Mouse (Mus musculus) midbrain, embryonic 10.5 days (tissue): ENCODE measurements around the gene Aspg. TPM values are rescaled to one million over a fixed set of nuclear protein-coding genes. Genes with fewer than 3 reads are reported as not detected.
A peak's percentile ranks its signal among the peaks of the same experiment; 100 is the strongest.

Experiments
- DNase-seq: peaks from one replicate; pipeline ENCODE4 v3.0.0-alpha.2; 2017; ENCODE audit warnings: low spot score
- H3K27ac ChIP-seq: fragments of 300-500 bp; sonication (generic); replicated peaks from 2 replicates; pipeline ENCODE4 v1.5.1; 2016; ENCODE audit warnings: mild to moderate bottlenecking
- H3K27me3 ChIP-seq: fragments of 300-500 bp; sonication (generic); 2 replicates; pipeline ENCODE4 v1.6.1; 2016; ENCODE audit warnings: low read depth, mild to moderate bottlenecking; ENCODE audit not compliant: poor library complexity, severe bottlenecking
- H3K36me3 ChIP-seq: fragments of 300-500 bp; sonication (generic); 2 replicates; pipeline ENCODE4 v1.6.1; 2016; ENCODE audit warnings: mild to moderate bottlenecking, moderate library complexity
- H3K4me1 ChIP-seq: fragments of 300-500 bp; sonication (generic); 2 replicates; pipeline ENCODE4 v1.6.1; 2016
- H3K4me3 ChIP-seq: fragments of 300-500 bp; sonication (generic); 2 replicates; pipeline ENCODE4 v1.5.1; 2016; ENCODE audit warnings: mild to moderate bottlenecking, moderate library complexity
- H3K9me3 ChIP-seq: fragments of 300-500 bp; sonication (generic); replicated peaks from 2 replicates; pipeline ENCODE4 v1.6.1; 2016; ENCODE audit warnings: mild to moderate bottlenecking
- WGBS: fragments of 180-500 bp; shearing (Covaris S2); methylation state at CpG from one replicate; pipeline ENCODE4 v1.1.7; 2016; 5-methylcytosine and 5-hydroxymethylcytosine counted together
- microRNA counts: library from miRNA; unstranded; fragments of <30 nt; microRNA quantifications from one replicate; lab custom pipeline; 2017
- microRNA-seq: library from miRNA; unstranded; fragments of <30 nt; microRNA quantifications from one replicate; pipeline ENCODE4, GENCODE M21; 2017
- polyA plus RNA-seq: library from polyadenylated mRNA; unstranded; fragments of >200 nt; fragmentation: Nextera tagmentation; extraction: Ambion mirVana; gene quantifications from 2 replicates; pipeline ENCODE4 v1.2.1, GENCODE M21; 2016

Aspg gene
- polyA plus RNA-seq, 1 experiment from 2014 or later, result 1.5 TPM

GRCm38 (mm10) chr12:112158246-112158645, 51.8 kb downstream of the Aspg start:
- peaks cover 69% of the 10 kb centered on the region for H3K27me3 ChIP-seq
- H3K36me3 ChIP-seq, result peaks cover 53% of the 10 kb centered on the region
- no peak for DNase-seq
- 70% methylated on average over 8 of the region's 8 CpGs for WGBS
- no peaks in the 10 kb centered on the region for H3K9me3 ChIP-seq
- H3K4me3 ChIP-seq, result no peak overlapping the region
- 0 out of 2 replicates have a peak overlapping the region, but pooled peaks have one; percentile 2 for H3K27ac ChIP-seq
- H3K4me1 ChIP-seq, result peaks cover 82% of the 10 kb centered on the region

- Histone ChIP-seq H3K4me3 (no peak overlapping the region), H3K27me3 (peaks cover 64% of the 10 kb centered on the region), H3K36me3 (peaks cover 56% of the 10 kb centered on the region), H3K9me3 (no peaks in the 10 kb centered on the region), H3K27ac (0 out of 2 replicates have a peak overlapping the region, but pooled peaks have one; percentile 2), H3K4me1 (peaks cover 82% of the 10 kb centered on the region)
- DNase-seq, result no peak
Observed at GRCm38 (mm10) chr12:112158784-112159183, 52.3 kb downstream of the Aspg start.

- WGBS, result 32% methylated on average over 16 of the region's 16 CpGs
- Histone ChIP-seq H3K27ac (peak overlapping the region; percentile 82), H3K36me3 (peaks cover 45% of the 10 kb centered on the region), H3K4me3 (no peak overlapping the region), H3K4me1 (peaks cover 81% of the 10 kb centered on the region), H3K27me3 (peaks cover 34% of the 10 kb centered on the region), H3K9me3 (no peaks in the 10 kb centered on the region)
- peak; percentile 62 for DNase-seq
Observed at GRCm38 (mm10) chr12:112163981-112164839, 57.7 kb downstream of the Aspg start.

- Histone ChIP-seq H3K36me3 (peaks cover 47% of the 10 kb centered on the region), H3K27me3 (peaks cover 32% of the 10 kb centered on the region), H3K27ac (peak overlapping the region; percentile 82), H3K9me3 (no peaks in the 10 kb centered on the region), H3K4me3 (no peak overlapping the region), H3K4me1 (peaks cover 85% of the 10 kb centered on the region)
- DNase-seq, result no peak
- WGBS, result 73% methylated on average over 6 of the region's 6 CpGs
Observed at GRCm38 (mm10) chr12:112164840-112165219, 58.4 kb downstream of the Aspg start.

GRCm38 (mm10) chr12:112169240-112169639, 62.8 kb downstream of the Aspg start:
- no peaks in the 10 kb centered on the region for H3K9me3 ChIP-seq
- H3K36me3 ChIP-seq, result peaks cover 41% of the 10 kb centered on the region
- peaks cover 5% of the 10 kb centered on the region; the same call in 1 of the 2 replicates for H3K27me3 ChIP-seq
- H3K4me3 ChIP-seq, result no peak overlapping the region
- peaks cover 88% of the 10 kb centered on the region for H3K4me1 ChIP-seq
- no peak for DNase-seq
- 68% methylated on average over 5 of the region's 5 CpGs for WGBS
- peak overlapping the region; percentile 65; the same call in 1 of the 2 replicates for H3K27ac ChIP-seq

GRCm38 (mm10) chr12:112170671-112171574, 64.4 kb downstream of the Aspg start:
- peak overlapping the region; percentile 28 for H3K4me3 ChIP-seq
- DNase-seq, result no peak
- 27% methylated on average over 20 of the region's 20 CpGs for WGBS
- H3K27ac ChIP-seq, result peak overlapping the region; percentile 78
- no peaks in the 10 kb centered on the region for H3K9me3 ChIP-seq
- peaks cover 71% of the 10 kb centered on the region for H3K4me1 ChIP-seq
- peaks cover 5% of the 10 kb centered on the region; the same call in 1 of the 2 replicates for H3K27me3 ChIP-seq
- H3K36me3 ChIP-seq, result peaks cover 58% of the 10 kb centered on the region

- peaks cover 62% of the 10 kb centered on the region for H3K36me3 ChIP-seq
Observed at GRCm38 (mm10) chr12:112171657-112172056, 65.2 kb downstream of the Aspg start.

GRCm38 (mm10) chr12:112172214-112172613, 65.7 kb downstream of the Aspg start:
- no peak for DNase-seq
- Histone ChIP-seq H3K27me3 (peaks cover 5% of the 10 kb centered on the region; the same call in 1 of the 2 replicates), H3K36me3 (peaks cover 66% of the 10 kb centered on the region), H3K9me3 (no peaks in the 10 kb centered on the region), H3K4me1 (peaks cover 60% of the 10 kb centered on the region), H3K27ac (peak overlapping the region; percentile 78), H3K4me3 (no peak overlapping the region)
- WGBS, result 76% methylated on average over 8 of the region's 8 CpGs

More at GRCm38 (mm10) chr12:112171657-112172056, 65.2 kb downstream of the Aspg start:
- Histone ChIP-seq H3K27me3 (peaks cover 5% of the 10 kb centered on the region; the same call in 1 of the 2 replicates), H3K4me1 (peaks cover 64% of the 10 kb centered on the region), H3K4me3 (peak overlapping the region; percentile 27; the same call in 1 of the 2 replicates), H3K27ac (peak overlapping the region; percentile 78), H3K9me3 (no peaks in the 10 kb centered on the region)
- 85% methylated on average over 1 of the region's 1 CpGs for WGBS
- peak; percentile 42 for DNase-seq

MicroRNA genes within 50 kb of the gene (microRNA counts, 519-probe panel; counts per million panel counts)
- microRNA mmu-miR-203 (lab: Ali Mortazavi, UCI), result not detected

Small RNA genes lying within 50 kb of the gene (microRNA-seq; reads per million reads assigned to microRNA genes)
- 734 reads per million, percentile 74 among the genes with 10 or more reads in this experiment for gene Mir203
- not detected for gene Mir3073a
- not detected for gene Mir3073b

Other genes starting within 250 kb of the Aspg start
- 3.5 and 4.9 TPM in 2 replicates for gene Ppp1r13b, start 198.6 kb upstream of the Aspg start, polyA plus RNA-seq
- 559 and 585 TPM in 2 replicates for gene Atp5mpl, start 139.7 kb upstream of the Aspg start, polyA plus RNA-seq
- 1.0 TPM in 2 replicates for gene Tdrd9, start 135.1 kb upstream of the Aspg start, polyA plus RNA-seq
- gene Rd3l, start 125.4 kb upstream of the Aspg start, polyA plus RNA-seq, result not detected in 2 replicates
- 3.3 and 4.7 TPM in 2 replicates for gene Kif26a, start 39.5 kb downstream of the Aspg start, polyA plus RNA-seq